ENCODE assay signal across 9 mouse cellular contexts in genomic region chr15:79951730-79952503, GRCm38 (mm10). TPM values are rescaled to one million over a fixed set of nuclear protein-coding genes. Genes with fewer than 3 reads are reported as not detected.
A peak's percentile ranks its signal among the peaks of the same experiment; 100 is the strongest.
DNase-seq lines count a peak whose midpoint lies in the region; ATAC-seq and TF ChIP-seq lines count a peak whose summit lies in the region.
"Had no signal": no experiment of that assay in that cellular context is flagged by ENCODE, and none has a peak within 500 bp of the region (broad histone marks: within the 10 kb centered on the region; RNA-seq: fewer than 3 reads in every experiment).

No protein-coding gene starts in this region.

- no peaks in the 10 kb centered on the region for H3K27me3 ChIP-seq in midbrain, embryonic 14.5 days (ENCODE audit: control insufficient read depth, insufficient read depth, low read length)
- H3K27me3 ChIP-seq in midbrain, embryonic 13.5 days, result no peaks in the 10 kb centered on the region
- no peaks in the 10 kb centered on the region for H3K27me3 ChIP-seq in intestine, postnatal 0 days (replicated peaks; ENCODE audit: control insufficient read depth, insufficient read depth, low read length)
- no peaks in the 10 kb centered on the region for H3K27me3 ChIP-seq in lung, postnatal 0 days (replicated peaks; ENCODE audit: insufficient read depth, low read length)

- no peak for TF ChIP-seq CTCF in intestine, postnatal 0 days (IDR thresholded peaks at IDR 0.05; ENCODE audit: low read depth)
- no peak; the same call in 1 of the 2 replicates for TF ChIP-seq CTCF in lung, postnatal 0 days (IDR thresholded peaks at IDR 0.05)

- no peaks in the 10 kb centered on the region for H3K9me3 ChIP-seq in midbrain, embryonic 14.5 days (ENCODE audit: control insufficient read depth, low read length)
- H3K9me3 ChIP-seq in midbrain, embryonic 13.5 days, result no peaks in the 10 kb centered on the region
- H3K9me3 ChIP-seq in intestine, postnatal 0 days (ENCODE audit: control insufficient read depth), result no peaks in the 10 kb centered on the region
- no peaks in the 10 kb centered on the region for H3K9me3 ChIP-seq in lung, postnatal 0 days (ENCODE audit: low read length)

- WGBS in midbrain, embryonic 14.5 days, result 55% methylated on average over 14 of the region's 14 CpGs
- WGBS in midbrain, embryonic 13.5 days, result 57% methylated on average over 14 of the region's 14 CpGs
- 53% methylated on average over 14 of the region's 14 CpGs for WGBS in intestine, postnatal 0 days
- 21% methylated on average over 14 of the region's 14 CpGs for WGBS in lung, postnatal 0 days

- H3K27ac ChIP-seq in midbrain, embryonic 14.5 days (replicated peaks; ENCODE audit: low read depth, low read length), result 0 out of 2 replicates have a peak overlapping the region, but pooled peaks have one; percentile 68
- H3K27ac ChIP-seq in midbrain, embryonic 13.5 days, result no peak overlapping the region
- H3K27ac ChIP-seq in intestine, postnatal 0 days (ENCODE audit: low read depth, low read length), result peak overlapping the region; percentile 41; the same call in 1 of the 2 replicates
- H3K27ac ChIP-seq in lung, postnatal 0 days (ENCODE audit: low read length), result peak overlapping the region; percentile 81
- H3K27ac ChIP-seq: macrophage had no signal

- no peak overlapping the region for H3K9ac ChIP-seq in midbrain, embryonic 14.5 days (replicated peaks; ENCODE audit: low read length)
- H3K9ac ChIP-seq in midbrain, embryonic 13.5 days (replicated peaks), result no peak overlapping the region
- H3K9ac ChIP-seq in intestine, postnatal 0 days (ENCODE audit: low read depth, low read length), result no peak overlapping the region
- no peak overlapping the region for H3K9ac ChIP-seq in lung, postnatal 0 days (replicated peaks; ENCODE audit: low read depth)

- no peak for ATAC-seq in midbrain, embryonic 14.5 days (ENCODE audit: low FRiP score, low TSS enrichment)
- ATAC-seq in midbrain, embryonic 13.5 days, result no peak
- ATAC-seq in intestine, postnatal 0 days, result no peak
- peak; percentile 45 for ATAC-seq in lung, postnatal 0 days
- no peak for ATAC-seq in megakaryocyte, adult 5-6 weeks (ENCODE audit: poor library complexity, severe bottlenecking)

- no peak overlapping the region for H3K4me3 ChIP-seq in midbrain, embryonic 14.5 days (replicated peaks; ENCODE audit: low read depth, low read length)
- H3K4me3 ChIP-seq in midbrain, embryonic 13.5 days (replicated peaks), result no peak overlapping the region
- H3K4me3 ChIP-seq in intestine, postnatal 0 days (ENCODE audit: low read depth, low read length), result no peak overlapping the region
- H3K4me3 ChIP-seq in lung, postnatal 0 days (ENCODE audit: low read depth, low read length), result no peak overlapping the region

- DNase-seq in midbrain, embryonic 14.5 days, result no peak
- DNase-seq in gastrocnemius, postnatal 4 days (ENCODE audit: low spot score in 2 of 2), result peak; percentile 44 to 62
- peak; percentile 80 for DNase-seq in lung, postnatal 0 days (ENCODE audit: low spot score)
- no peak for DNase-seq in spleen, adult 12 weeks (ENCODE audit: low spot score)
- DNase-seq in testis, postnatal 10 days (ENCODE audit: low spot score), result no peak

- H3K4me2 ChIP-seq in midbrain, embryonic 14.5 days (ENCODE audit: low read length), result no peak overlapping the region
- H3K4me2 ChIP-seq in midbrain, embryonic 13.5 days (replicated peaks), result no peak overlapping the region
- 0 out of 2 replicates have a peak overlapping the region, but pooled peaks have one; percentile 17 for H3K4me2 ChIP-seq in intestine, postnatal 0 days (replicated peaks; ENCODE audit: low read depth)
- H3K4me2 ChIP-seq in lung, postnatal 0 days (replicated peaks; ENCODE audit: low read depth, low read length), result 0 out of 2 replicates have a peak overlapping the region, but pooled peaks have one; percentile 30

- TF ChIP-seq EP300 in lung, postnatal 0 days (IDR thresholded peaks at IDR 0.05), result peak; percentile 89

- peaks cover 20% of the 10 kb centered on the region for H3K4me1 ChIP-seq in midbrain, embryonic 14.5 days (ENCODE audit: control insufficient read depth, insufficient read depth, low read length)
- peaks cover 33% of the 10 kb centered on the region for H3K4me1 ChIP-seq in midbrain, embryonic 13.5 days (replicated peaks)
- H3K4me1 ChIP-seq in intestine, postnatal 0 days (replicated peaks; ENCODE audit: control insufficient read depth, insufficient read depth, low read length), result 0 out of 2 replicates have a peak, but pooled peaks cover 4% of the 10 kb centered on the region
- H3K4me1 ChIP-seq in lung, postnatal 0 days (ENCODE audit: insufficient read depth, low read depth, low read length), result peaks cover 13% of the 10 kb centered on the region

- H3K36me3 ChIP-seq in midbrain, embryonic 14.5 days (ENCODE audit: control insufficient read depth, insufficient read depth, low read length), result no peaks in the 10 kb centered on the region
- no peaks in the 10 kb centered on the region for H3K36me3 ChIP-seq in midbrain, embryonic 13.5 days
- no peaks in the 10 kb centered on the region for H3K36me3 ChIP-seq in intestine, postnatal 0 days (ENCODE audit: control insufficient read depth, insufficient read depth)
- H3K36me3 ChIP-seq in lung, postnatal 0 days (ENCODE audit: insufficient read depth, low read length), result no peaks in the 10 kb centered on the region

RNA-seq across cellular contexts. Expression of gene Cbx7, which starts 19.0 kb away (rescaled TPM):
- polyA plus RNA-seq in midbrain, embryonic 14.5 days (2014; fragmentation: Nextera tagmentation; extraction: Ambion mirVana), result 4.4 TPM in 2 replicates
- polyA plus RNA-seq in midbrain, embryonic 13.5 days (2015; fragmentation: Nextera tagmentation; extraction: Ambion mirVana), result 3.0 and 4.3 TPM in 2 replicates
- total RNA-seq in gastrocnemius, postnatal 4 days (2021), result 1 to 10 TPM; 2.1 TPM
- polyA plus RNA-seq in intestine, postnatal 0 days (2015; fragmentation: Nextera tagmentation; extraction: Ambion mirVana), result 2.5 and 3.8 TPM in 2 replicates
- polyA plus RNA-seq in lung, postnatal 0 days (2015; fragmentation: Nextera tagmentation; extraction: Ambion mirVana), result 4.1 and 4.5 TPM in 2 replicates
- total RNA-seq in megakaryocyte, adult 5-6 weeks (2015), result 4.9 and 5.5 TPM in 2 replicates
- 3.9 and 7.0 TPM in 2 replicates for total RNA-seq in megakaryocyte, adult 5-6 weeks (2017)

Comparison
In these comparisons a context has a peak if more than half of its experiments do, and no peak if none do; other contexts are left out.
1. DNase-seq: peak in gastrocnemius, postnatal 4 days (2 of 2) and lung, postnatal 0 days (single experiment); none in midbrain, embryonic 14.5 days (single experiment), spleen, adult 12 weeks (single experiment) and testis, postnatal 10 days (single experiment).
2. H3K4me2 ChIP-seq: peak in intestine, postnatal 0 days (single experiment) and lung, postnatal 0 days (single experiment); none in midbrain, embryonic 14.5 days (single experiment) and midbrain, embryonic 13.5 days (single experiment).